Mouse (Mus musculus) megakaryocyte, embryonic 14.5 days (primary cell): ENCODE measurements around the gene Dusp12.

Source experiments
- FLI1 ChIP-seq: IDR thresholded peaks from 2 replicates; pipeline ENCODE4 v1.6.1; 2012; ENCODE audit warnings: low read length, inconsistent platforms, mixed read lengths
- GATA1 ChIP-seq: IDR thresholded peaks from 3 replicates; pipeline ENCODE4 v1.6.1; 2012; ENCODE audit warnings: mixed read lengths, low read length, inconsistent platforms, borderline replicate concordance

DNA sequence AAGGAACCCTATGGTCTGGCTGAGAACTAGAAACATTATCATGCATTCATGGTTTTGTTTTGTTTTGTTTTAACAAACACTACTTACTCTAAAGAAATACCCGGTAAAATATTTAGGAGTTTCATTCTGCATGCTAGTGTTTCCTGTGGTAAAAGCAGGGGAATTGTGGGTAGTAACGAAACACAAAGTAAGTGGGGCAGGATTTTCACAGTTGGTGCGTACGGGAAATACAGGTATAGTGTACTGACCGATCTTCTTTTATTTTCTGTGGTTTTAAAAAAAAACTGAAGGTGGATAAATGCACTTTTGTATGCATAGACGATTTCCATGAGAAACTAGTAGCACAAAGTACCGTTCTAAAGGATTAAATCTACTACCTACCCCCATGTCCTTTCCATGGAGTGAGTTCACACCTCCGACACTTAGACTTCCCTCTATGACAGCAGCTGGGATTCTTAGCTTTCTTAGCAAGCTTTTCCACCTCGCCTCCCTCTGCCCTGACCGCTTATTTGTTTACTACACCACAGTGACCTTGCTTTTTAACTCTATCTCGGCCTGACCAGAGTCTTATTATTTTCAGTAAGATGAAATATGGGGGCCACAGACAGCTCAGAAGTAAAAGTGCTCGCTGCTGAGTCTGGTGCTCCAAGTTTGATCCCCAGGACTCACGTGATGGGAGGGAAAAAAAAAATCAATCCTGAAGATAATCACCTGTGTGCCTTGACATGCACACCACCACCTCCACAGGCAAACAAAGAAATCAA is 23.5 kb downstream of the Dusp12 start:
- TF ChIP-seq FLI1 = no peak
- no peak for TF ChIP-seq GATA1
